Mouse (Mus musculus) CH12.LX (cell line): ENCODE results near the gene Rsad1. TPM values are rescaled to one million over a fixed set of nuclear protein-coding genes. Genes with fewer than 3 reads are reported as not detected.

Experiments used
- DNase-seq: peaks from one replicate; pipeline ENCODE4 v3.0.0-alpha.2; 2013; ENCODE audit errors: extremely low read depth
- H3K27ac ChIP-seq: 2 replicates; pipeline ENCODE4 v1.5.1; 2012; ENCODE audit warnings: low read depth, mild to moderate bottlenecking, control low read depth, moderate library complexity; ENCODE audit not compliant: insufficient read depth
- H3K27me3 ChIP-seq: replicated peaks from 2 replicates; pipeline ENCODE3; 2012; ENCODE audit warnings: inconsistent platforms
- H3K36me3 ChIP-seq, 2 experiments: replicated peaks in 1 of 2; 2 replicates each; pipeline versions ENCODE3 to v1.6.1; 2012; ENCODE audit warnings: inconsistent platforms in 1 of 2, low read length in 1 of 2, mild to moderate bottlenecking in 1 of 2, mixed read lengths in 1 of 2, moderate library complexity in 1 of 2; ENCODE audit not compliant: control insufficient read depth in 1 of 2, insufficient read depth in 1 of 2
- H3K4me1 ChIP-seq, 2 experiments: 2 replicates each; pipeline ENCODE4 v1.6.1; 2012; ENCODE audit warnings: inconsistent platforms in 1 of 2, moderate library complexity in 1 of 2; ENCODE audit not compliant: insufficient read depth in 2 of 2, control insufficient read depth in 1 of 2
- H3K4me2 ChIP-seq: 2 replicates; pipeline ENCODE4 v1.6.1; 2012; ENCODE audit warnings: low read depth, mild to moderate bottlenecking, control low read depth; ENCODE audit not compliant: poor library complexity, insufficient read depth, severe bottlenecking
- H3K4me3 ChIP-seq, 3 experiments: fragments of 150-350 bp in 1 of 3; sonication (generic) in 1 of 3; replicated peaks in 1 of 3; 2 replicates each; pipeline versions ENCODE3 to v1.5.1; 2011 to 2012; ENCODE audit warnings: low read depth in 2 of 3, low read length in 2 of 3, mild to moderate bottlenecking in 2 of 3, moderate library complexity in 2 of 3, control low read depth in 1 of 3, improper control_type of control experiment in 1 of 3, inconsistent platforms in 1 of 3, mixed read lengths in 1 of 3; ENCODE audit not compliant: poor library complexity in 1 of 3
- H3K79me2 ChIP-seq: replicated peaks from 2 replicates; pipeline ENCODE4 v1.6.1; 2012; ENCODE audit warnings: mild to moderate bottlenecking, moderate library complexity; ENCODE audit not compliant: control insufficient read depth, poor library complexity, insufficient read depth, severe bottlenecking; ENCODE audit errors: extremely low read depth
- H3K9ac ChIP-seq: 2 replicates; pipeline ENCODE4 v1.6.1; 2012; ENCODE audit warnings: low read depth, mild to moderate bottlenecking, control low read depth, moderate library complexity; ENCODE audit not compliant: insufficient read depth
- H3K9me3 ChIP-seq: replicated peaks from 2 replicates; pipeline ENCODE3; 2012; ENCODE audit warnings: low read length, inconsistent platforms, mixed read lengths
- BHLHE40 ChIP-seq: IDR thresholded peaks from 2 replicates; pipeline ENCODE4 v1.6.1; 2011; ENCODE audit warnings: mild to moderate bottlenecking, low read depth, low read length, improper control_type of control experiment
- CTCF ChIP-seq, 2 experiments: IDR thresholded peaks in 1 of 2; conservative IDR thresholded peaks in 1 of 2; 2 replicates each; pipeline ENCODE4 v1.5.1; 2011 to 2012; ENCODE audit warnings: low read depth in 2 of 2, low read length in 2 of 2, improper control_type of control experiment in 1 of 2, inconsistent platforms in 1 of 2, mild to moderate bottlenecking in 1 of 2, moderate library complexity in 1 of 2
- E2F4 ChIP-seq: IDR thresholded peaks from 2 replicates; pipeline ENCODE4 v1.6.1; 2011; ENCODE audit warnings: low read depth, low read length, improper control_type of control experiment; ENCODE audit not compliant: insufficient replicate concordance
- ELF1 ChIP-seq: IDR thresholded peaks from 2 replicates; pipeline ENCODE4 v1.6.1; 2014; ENCODE audit warnings: low read depth, mild to moderate bottlenecking, inconsistent platforms, low read length, improper control_type of control experiment
- GABPA ChIP-seq: IDR thresholded peaks from 2 replicates; pipeline ENCODE4 v1.6.1; 2012; ENCODE audit warnings: low read depth, low read length, improper control_type of control experiment, inconsistent platforms; ENCODE audit not compliant: insufficient replicate concordance
- IRF4 ChIP-seq: IDR thresholded peaks from 2 replicates; pipeline ENCODE4 v1.6.1; 2014; ENCODE audit warnings: low read depth, mild to moderate bottlenecking, inconsistent platforms, low read length, improper control_type of control experiment
- JUND ChIP-seq: conservative IDR thresholded peaks from 2 replicates; pipeline ENCODE4 v1.6.1; 2011; ENCODE audit warnings: low read depth, low read length, improper control_type of control experiment
- MAFK ChIP-seq: IDR thresholded peaks from 2 replicates; pipeline ENCODE4 v1.6.1; 2011; ENCODE audit warnings: low read length, improper control_type of control experiment; ENCODE audit not compliant: insufficient replicate concordance
- MAZ ChIP-seq: IDR thresholded peaks from 2 replicates; pipeline ENCODE4 v1.6.1; 2012; ENCODE audit warnings: low read depth, mild to moderate bottlenecking, inconsistent platforms, low read length, improper control_type of control experiment, moderate library complexity
- PAX5 ChIP-seq: IDR thresholded peaks from 2 replicates; pipeline ENCODE4 v1.6.1; 2012; ENCODE audit warnings: low read length, inconsistent platforms, mixed read lengths
- POLR2A ChIP-seq: IDR thresholded peaks from 2 replicates; pipeline ENCODE4 v1.6.1; 2011; ENCODE audit warnings: low read depth, mild to moderate bottlenecking, improper control_type of control experiment, low read length
- POLR2AphosphoS2 ChIP-seq: IDR thresholded peaks from 2 replicates; pipeline ENCODE4 v1.6.1; 2011; ENCODE audit warnings: low read depth, low read length, improper control_type of control experiment
- RAD21 ChIP-seq: IDR thresholded peaks from 2 replicates; pipeline ENCODE4 v1.6.1; 2011; ENCODE audit warnings: low read depth, mild to moderate bottlenecking, low read length, improper control_type of control experiment, moderate library complexity
- RCOR1 ChIP-seq: conservative IDR thresholded peaks from 2 replicates; pipeline ENCODE4 v1.6.1; 2012; ENCODE audit warnings: low read depth, mild to moderate bottlenecking, inconsistent platforms, low read length, improper control_type of control experiment
- SMC3 ChIP-seq: IDR thresholded peaks from 2 replicates; pipeline ENCODE4 v1.6.1; 2011; ENCODE audit warnings: low read depth, low read length, improper control_type of control experiment
- TBP ChIP-seq: conservative IDR thresholded peaks from 2 replicates; pipeline ENCODE4 v1.6.1; 2011; ENCODE audit warnings: low read depth, low read length, improper control_type of control experiment
- UBTF ChIP-seq: IDR thresholded peaks from 2 replicates; pipeline ENCODE4 v1.6.1; 2012; ENCODE audit warnings: low read depth, mild to moderate bottlenecking, inconsistent platforms, low read length, improper control_type of control experiment, moderate library complexity
- USF1 ChIP-seq: IDR thresholded peaks from 2 replicates; pipeline ENCODE4 v1.6.1; 2014; ENCODE audit warnings: low read depth, mild to moderate bottlenecking, inconsistent platforms, low read length, improper control_type of control experiment
- ZC3H11A ChIP-seq: IDR thresholded peaks from 2 replicates; pipeline ENCODE4 v1.6.1; 2012; ENCODE audit warnings: low read depth, mild to moderate bottlenecking, inconsistent platforms, low read length, improper control_type of control experiment
- ZKSCAN1 ChIP-seq: IDR thresholded peaks from 2 replicates; pipeline ENCODE4 v1.6.1; 2012; ENCODE audit warnings: low read depth, inconsistent platforms, low read length, improper control_type of control experiment, borderline replicate concordance
- ZMIZ1 ChIP-seq: IDR thresholded peaks from 2 replicates; pipeline ENCODE4 v1.6.1; 2012; ENCODE audit warnings: low read depth, mild to moderate bottlenecking, inconsistent platforms, low read length, improper control_type of control experiment
- dilution Hi-C: fragments of 300-500 bp; cut with MboI; formaldehyde crosslinking; loops from 2 replicates; pipeline ENCODE4 v1.14.3; 2020; ENCODE audit warnings: low sequenced_read_pairs; ENCODE audit not compliant: extremely low pct_unique_long_range_greater_than_20kb, extremely low pct_ligation_motif_present
- in situ Hi-C: fragments of 300-500 bp; cut with MboI; formaldehyde crosslinking; loops from 3 replicates; pipeline ENCODE4 v1.14.3; 2019; ENCODE audit warnings: low sequenced_read_pairs, low pct_ligation_motif_present, low pct_unique_long_range_greater_than_20kb, mixed read lengths
- polyA plus RNA-seq: library from polyadenylated mRNA; unstranded; fragments of >175 nt; gene quantifications from 2 replicates; pipeline ENCODE4 v1.2.1, GENCODE M21; 2012; ENCODE audit warnings: low read depth; ENCODE audit not compliant: insufficient read length
- total RNA-seq, 2 experiments: library from RNA; depleted of rRNA; stranded (reverse); fragments of 300-350 nt in 1 of 2; fragments of >200 nt in 1 of 2; gene quantifications; 2 replicates each; pipeline ENCODE4 v1.2.3; 2012 to 2014

Gene Rsad1
- total and polyA plus RNA-seq, 3 experiments, result 7.3 to 9.3 (median 9.2) TPM

- peaks cover 0 to 17% of the 10 kb centered on the region in 2 experiments; a peak in 2 of 4 replicates for H3K4me1 ChIP-seq
These were observed 22.8 kb upstream of the Rsad1 start for GRCm38 (mm10) chr11:94571850-94572249.

GRCm38 (mm10) chr11:94570612-94571011, 21.6 kb upstream of the Rsad1 start:
- H3K4me3 ChIP-seq, result no peak overlapping the region

More at GRCm38 (mm10) chr11:94571850-94572249, 22.8 kb upstream of the Rsad1 start:
- no peaks in the 10 kb centered on the region for H3K79me2 ChIP-seq
- dilution Hi-C loops (no loop called here), in situ Hi-C loops (no loop called here)
- no peak overlapping the region for H3K4me2 ChIP-seq
- no peak overlapping the region for H3K9ac ChIP-seq
- H3K4me3 ChIP-seq, result no peak overlapping the region
- TF ChIP-seq RAD21 (no peak), ELF1 (no peak), PAX5 (no peak), ZC3H11A (no peak), RCOR1 (no peak), POLR2AphosphoS2 (no peak), BHLHE40 (no peak), POLR2A (no peak), USF1 (no peak), GABPA (no peak), ZMIZ1 (no peak)
- TF ChIP-seq, all 38 proteins: peak for 0
- Histone ChIP-seq H3K9me3 (no peaks in the 10 kb centered on the region), H3K36me3 (peaks cover 18 to 72% of the 10 kb centered on the region in 2 experiments), H3K27me3 (no peaks in the 10 kb centered on the region), H3K27ac (no peak overlapping the region)
- no peak for DNase-seq

More at GRCm38 (mm10) chr11:94570612-94571011, 21.6 kb upstream of the Rsad1 start:
- H3K4me1 ChIP-seq, result peaks cover 0 to 27% of the 10 kb centered on the region in 2 experiments; a peak in 2 of 4 replicates
- in situ Hi-C loops, result no loop called here
- H3K9ac ChIP-seq, result no peak overlapping the region
- no peak overlapping the region for H3K4me2 ChIP-seq
- TF ChIP-seq PAX5 (no peak), IRF4 (no peak), GABPA (no peak), ZC3H11A (no peak), MAZ (no peak), JUND (no peak), TBP (no peak), RAD21 (no peak), ZKSCAN1 (no peak), USF1 (no peak), MAFK (no peak), UBTF (no peak), POLR2A (no peak), E2F4 (no peak), SMC3 (no peak), CTCF (conservative IDR thresholded peaks at IDR 0.05 in 1 of 2, IDR thresholded peaks at IDR 0.05 in 1 of 2; ENCODE audit: low read depth in 2 of 2, low read length in 2 of 2) (no peak), BHLHE40 (no peak)
- TF ChIP-seq, all 38 proteins: peak for 0
- H3K36me3 ChIP-seq, result peaks cover 18 to 75% of the 10 kb centered on the region in 2 experiments
- no peaks in the 10 kb centered on the region for H3K9me3 ChIP-seq
- dilution Hi-C loops, result no loop called here
- DNase-seq, result no peak
- H3K27me3 ChIP-seq, result no peaks in the 10 kb centered on the region
- H3K79me2 ChIP-seq, result no peaks in the 10 kb centered on the region
- H3K27ac ChIP-seq, result no peak overlapping the region
